Mouse (Mus musculus) WW6 (cell line): ENCODE measurements at regions not wholly inside any gene's neighbourhood (a gene's known extent, or its start where the extent isn't known, plus 50 kb on each side); places are given as distances from the start of the nearest gene placed in this dataset.

Source experiments
- DNase-seq: peaks from one replicate; pipeline ENCODE4 v3.0.0-alpha.2; 2013; ENCODE audit warnings: low read depth, low spot score

DNA sequence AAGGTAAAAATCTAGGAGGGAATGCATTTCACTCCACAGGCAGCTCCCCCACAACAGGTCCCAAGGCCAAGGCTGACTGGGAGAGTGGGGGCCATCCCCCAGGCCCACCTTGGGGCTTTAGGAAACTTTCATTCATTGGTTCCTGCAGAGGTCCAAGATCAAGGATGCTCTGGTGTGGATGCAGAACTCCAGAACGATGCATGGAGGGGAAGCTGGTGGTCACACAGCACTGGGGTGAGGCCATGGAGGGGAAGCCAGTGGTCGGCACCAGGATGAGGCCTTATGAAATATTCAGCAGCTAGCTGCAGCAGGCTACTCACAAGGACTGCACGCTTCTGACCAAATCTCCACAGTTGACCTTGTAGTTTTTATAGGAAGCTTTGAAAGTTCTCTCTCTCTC, 279.7 kb downstream of the Cdh26 start:
- DNase-seq = no peak

DNA sequence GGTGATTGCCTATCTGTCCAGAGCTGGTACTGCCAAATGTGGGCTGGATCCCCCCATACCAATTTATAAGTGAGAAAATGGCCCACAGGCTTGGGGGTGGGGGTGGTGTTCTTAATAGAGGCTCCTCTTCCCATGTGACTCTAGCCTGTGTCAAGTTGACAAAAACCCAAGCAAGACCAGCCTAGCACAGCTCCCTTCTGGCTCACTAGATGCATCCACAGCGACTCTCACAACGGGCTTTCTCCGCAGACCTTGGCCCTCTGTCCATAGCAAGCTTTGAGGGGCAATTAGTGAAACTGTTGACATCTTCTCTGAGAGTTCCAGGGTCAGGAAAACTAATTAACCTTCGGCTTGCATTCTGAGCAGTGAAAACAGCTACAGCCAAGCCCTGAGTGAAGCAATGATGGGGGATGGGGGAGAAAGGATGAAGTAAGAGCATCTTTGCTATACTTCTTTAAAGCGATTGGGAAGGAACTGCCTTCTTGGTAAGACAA, 281.3 kb downstream of the Cdh26 start:
- no peak for DNase-seq

DNA sequence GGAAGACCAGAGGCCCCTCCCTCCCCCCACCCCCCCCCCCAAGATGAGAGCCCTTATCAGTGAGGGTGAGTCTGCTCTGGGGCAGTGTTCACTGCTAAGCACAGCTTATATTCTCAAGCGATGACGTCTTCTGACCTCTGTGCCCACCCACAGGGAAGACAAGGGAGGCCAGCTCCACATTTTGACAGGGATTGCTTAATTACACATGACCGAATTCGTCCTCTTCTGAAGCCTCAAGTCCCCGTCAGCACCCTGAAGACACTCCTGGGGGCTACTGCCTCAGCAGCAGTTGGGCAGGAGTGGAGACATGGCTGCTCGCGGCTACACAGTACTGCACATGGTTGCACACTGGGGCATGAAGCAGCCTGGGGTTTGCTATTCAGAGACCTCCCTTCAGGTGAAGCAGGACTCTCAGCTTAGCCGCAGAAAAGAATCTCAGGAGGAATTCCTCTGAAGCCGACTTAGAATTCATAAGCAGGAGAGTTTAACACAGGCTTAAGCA, 282.1 kb downstream of the Cdh26 start:
- DNase-seq = no peak

DNA sequence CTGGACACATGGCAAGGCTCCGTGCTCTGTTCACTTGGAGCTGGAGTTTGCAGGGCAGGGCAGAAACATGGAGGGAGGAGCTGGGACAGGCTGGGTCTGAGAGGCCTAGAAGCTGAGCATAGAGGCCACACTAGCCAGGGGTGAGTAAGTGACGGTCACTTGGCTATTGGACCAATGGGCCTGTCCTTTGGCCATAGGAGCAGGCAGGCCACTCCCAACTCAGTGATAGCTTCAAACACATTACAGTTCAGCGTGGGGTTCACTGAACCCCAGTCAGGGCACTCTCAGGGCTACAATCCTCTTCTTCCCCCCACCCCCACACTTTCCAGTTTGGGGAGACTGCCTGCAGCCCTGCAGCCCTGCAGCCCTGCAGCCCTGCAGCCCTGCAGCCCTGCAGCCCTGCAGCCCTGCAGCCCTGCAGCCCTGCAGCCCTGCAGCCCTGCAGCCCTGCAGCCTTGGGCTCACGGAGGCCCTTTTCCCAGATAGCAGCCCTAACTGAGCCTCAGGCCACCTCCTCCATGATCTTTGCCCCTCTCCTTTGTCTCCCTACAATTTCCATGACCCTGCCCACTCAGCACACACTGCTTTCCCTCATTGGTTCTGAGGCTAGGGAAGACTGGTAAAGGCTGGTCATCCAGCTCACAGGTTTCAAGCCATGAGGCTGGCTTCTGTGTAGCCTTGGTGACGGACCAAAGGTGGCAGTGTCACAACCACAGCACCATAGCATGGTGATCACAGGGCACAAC, 285.3 kb downstream of the Cdh26 start:
- DNase-seq = no peak

DNA sequence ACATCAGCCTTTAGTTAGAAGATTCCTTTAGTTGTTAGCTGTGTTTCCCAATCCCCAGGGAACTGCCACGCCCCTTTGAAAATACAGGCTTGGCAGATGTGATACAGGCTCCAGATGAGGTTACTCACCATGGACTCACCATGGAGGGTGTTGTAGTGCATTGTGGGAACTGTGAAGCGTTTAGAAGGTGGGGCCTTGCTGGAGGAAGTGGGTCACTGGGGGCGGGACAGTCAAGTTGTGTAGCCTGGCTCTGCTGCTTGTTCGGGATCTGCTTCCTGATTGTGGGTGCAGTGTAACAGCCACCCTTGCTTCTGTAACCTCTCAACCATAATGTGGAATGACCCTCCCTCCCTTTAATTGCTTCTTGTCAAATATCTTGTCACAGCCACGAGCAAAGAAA, 287.7 kb downstream of the Cdh26 start:
- DNase-seq = no peak

DNA sequence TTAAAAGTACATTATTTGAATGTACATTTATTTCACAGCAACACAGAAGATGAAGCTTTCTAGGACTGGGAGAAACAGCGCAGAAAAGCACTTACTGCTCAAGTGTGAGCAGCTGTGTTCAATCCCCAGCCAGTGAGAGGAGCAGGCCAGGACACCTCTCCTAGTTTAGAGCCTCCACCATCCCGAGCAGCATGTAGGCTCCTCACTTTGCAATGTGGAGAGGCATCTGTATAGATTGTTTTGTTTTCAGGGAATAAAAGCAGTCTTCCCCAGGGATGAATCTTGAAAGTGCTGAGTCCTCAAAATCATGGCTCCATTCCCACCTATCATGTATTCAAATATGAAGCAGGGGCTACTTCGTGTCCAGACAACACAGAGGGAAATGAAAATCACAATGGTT, 293.1 kb downstream of the Cdh26 start:
- no peak for DNase-seq

DNA sequence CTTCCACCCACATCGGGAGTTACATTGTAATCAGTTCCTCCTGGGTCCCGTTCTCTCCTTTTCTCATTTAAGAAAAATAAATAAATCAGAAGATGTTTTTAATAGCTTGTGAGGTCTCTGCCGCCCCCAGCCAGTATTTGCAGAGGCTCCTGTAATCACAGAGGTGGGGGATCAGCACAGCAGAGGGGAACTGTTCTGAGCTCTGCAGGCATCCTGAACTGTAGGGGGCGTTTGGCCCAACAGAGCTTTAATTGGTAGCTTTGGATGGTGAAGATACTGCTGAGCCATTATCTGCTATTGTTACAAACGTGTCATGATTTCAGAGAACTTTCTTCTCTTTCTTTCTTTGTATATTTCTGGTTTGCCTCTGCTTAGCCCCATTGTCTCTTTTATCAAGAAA, 293.9 kb downstream of the Cdh26 start:
- no peak for DNase-seq

DNA sequence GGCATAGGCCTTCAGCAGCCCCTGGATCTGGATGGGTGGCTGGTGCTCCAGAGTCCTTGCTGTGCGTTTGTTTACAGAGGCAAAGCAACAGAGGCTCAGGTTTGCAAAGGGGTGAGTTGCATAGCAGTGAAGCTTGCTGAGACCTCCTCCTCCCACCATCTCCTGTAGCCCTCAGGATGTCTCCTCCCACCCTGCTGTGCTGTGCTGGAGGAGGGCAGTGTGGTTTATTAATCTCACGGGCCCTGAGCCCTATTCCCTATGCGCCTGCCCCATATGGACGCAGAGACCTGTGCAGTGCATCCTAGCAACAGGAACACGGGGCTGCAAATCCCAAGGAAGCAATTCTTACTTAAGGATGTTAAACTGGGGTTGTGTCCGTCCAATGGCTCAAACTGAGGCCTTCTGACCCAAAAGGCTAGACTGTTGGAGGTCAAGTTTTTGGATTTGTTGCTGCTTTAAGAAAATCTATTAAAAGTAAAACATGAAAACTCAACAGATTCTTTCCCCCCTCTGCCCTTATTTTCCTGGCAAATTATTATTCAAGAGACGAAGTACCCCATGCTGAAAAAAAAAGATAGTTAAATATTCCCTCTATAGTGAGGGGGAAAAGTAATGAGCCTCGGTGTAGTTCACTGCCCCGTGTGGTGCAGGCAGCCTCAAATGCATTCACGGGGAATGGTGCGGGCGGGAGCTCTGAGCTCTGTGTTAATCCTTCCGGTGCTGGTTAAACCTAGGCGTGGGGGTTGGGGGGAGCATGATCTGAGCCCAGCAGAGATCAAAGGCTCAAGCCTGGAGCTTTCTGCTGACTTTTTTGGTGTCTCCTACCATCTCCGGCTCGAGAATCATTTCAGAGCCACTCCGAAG, 297.8 kb downstream of the Cdh26 start:
- no peak for DNase-seq

DNA sequence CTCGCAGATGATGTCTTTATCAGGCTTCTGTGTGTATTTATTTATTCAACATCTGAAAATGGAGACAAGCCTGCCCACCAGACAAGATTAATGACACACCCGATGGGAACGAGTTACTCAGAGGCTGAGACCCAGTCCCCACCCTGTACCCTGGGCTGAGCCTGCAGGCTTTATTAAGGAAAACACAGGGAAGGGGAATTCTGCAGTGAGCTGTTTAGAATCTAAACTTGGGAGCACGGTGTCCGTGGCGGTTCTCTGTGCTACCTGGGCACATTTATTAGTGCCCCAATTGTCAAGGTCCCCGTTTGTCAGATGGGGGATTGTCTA, 298.4 kb downstream of the Cdh26 start:
- no peak for DNase-seq

DNA sequence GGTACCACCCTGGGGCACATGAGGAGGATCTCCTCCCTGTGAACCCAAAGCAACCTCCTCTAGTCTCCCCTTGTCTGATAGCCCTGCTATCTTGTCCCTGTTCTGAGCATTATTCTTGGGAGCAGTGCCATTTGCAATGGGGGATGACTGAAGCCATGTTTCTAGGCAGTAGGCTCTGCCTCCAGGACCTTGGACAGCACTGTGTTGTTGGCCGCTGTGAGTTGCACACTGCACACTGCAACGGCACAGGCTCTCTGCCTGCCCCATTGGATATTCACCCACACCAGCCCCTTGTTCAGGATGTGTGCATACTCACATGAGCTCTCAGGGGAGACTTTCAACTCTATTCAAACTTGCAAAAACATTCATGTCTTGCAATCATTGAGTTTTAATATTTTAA, 304.8 kb downstream of the Cdh26 start:
- DNase-seq = no peak

DNA sequence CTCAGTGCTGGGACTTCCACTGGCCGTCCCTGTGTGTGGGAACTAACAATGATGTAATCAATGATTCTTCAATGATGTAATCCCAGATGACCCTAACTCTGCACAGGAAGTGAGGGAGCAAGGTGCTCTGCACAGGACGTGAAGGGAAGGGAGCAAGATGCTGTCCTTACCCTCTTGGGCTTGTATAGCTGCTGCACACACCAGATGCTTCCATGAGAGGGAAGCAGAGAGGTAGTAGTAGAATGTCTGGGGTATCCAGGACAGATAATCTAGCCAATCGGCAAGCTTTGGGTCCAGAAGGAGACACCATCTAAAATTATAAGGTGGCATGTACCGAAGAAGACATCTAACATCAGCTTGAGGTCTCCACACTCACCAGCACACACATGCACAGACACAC, 314.3 kb downstream of the Cdh26 start:
- no peak for DNase-seq

DNA sequence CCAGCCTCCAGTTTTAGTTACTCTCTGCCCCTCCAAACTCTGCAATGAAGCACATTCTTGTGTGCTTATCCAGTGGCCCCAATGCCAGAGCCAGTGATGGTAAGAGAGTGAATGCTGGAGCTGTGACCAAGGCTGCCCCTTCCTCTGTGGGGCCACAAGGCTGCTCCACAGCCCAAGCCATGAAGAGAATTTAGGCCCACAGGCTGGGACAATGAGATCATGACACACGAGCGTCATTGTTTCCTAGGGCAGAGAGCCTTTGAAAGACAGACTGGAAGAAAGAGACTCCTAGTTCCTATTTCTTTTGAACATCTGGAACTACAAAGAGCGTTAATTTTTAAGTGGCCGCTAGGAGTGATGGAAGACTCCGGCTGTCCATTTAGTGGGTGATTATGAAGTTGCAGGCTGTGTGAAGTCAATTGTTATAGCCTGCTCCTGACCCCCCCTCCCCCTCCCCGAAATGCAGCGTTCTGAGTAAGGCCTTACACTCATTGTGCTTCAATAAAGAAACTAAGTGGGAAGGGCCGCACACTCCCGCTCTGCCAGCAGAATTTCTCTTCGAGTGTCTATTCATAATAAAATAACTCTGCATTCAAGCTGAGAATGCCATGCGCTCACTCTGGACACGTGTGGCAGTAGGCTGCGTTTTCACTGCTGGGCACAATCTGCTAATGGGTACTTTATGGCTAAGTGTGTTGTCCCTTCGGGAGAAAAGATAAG, 315.1 kb downstream of the Cdh26 start:
- no peak for DNase-seq

DNA sequence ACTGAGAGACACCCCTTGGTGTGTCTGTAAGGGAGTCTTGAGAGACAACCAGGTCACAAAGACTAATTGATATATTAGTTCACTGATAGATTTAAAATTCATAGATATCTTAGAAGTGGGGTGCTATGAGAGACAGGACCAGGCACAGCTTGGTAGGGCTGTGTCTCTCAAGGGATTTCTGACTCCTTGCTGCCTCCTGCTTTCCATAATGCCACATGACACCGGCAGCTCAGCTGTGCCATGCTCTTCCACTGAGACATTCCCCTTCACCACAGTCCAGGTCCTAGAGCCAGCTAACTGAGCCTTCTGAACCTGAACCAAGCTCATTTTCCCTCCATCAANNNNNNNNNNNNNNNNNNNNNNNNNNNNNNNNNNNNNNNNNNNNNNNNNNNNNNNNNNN, 320.9 kb downstream of the Cdh26 start:
- no peak for DNase-seq

DNA sequence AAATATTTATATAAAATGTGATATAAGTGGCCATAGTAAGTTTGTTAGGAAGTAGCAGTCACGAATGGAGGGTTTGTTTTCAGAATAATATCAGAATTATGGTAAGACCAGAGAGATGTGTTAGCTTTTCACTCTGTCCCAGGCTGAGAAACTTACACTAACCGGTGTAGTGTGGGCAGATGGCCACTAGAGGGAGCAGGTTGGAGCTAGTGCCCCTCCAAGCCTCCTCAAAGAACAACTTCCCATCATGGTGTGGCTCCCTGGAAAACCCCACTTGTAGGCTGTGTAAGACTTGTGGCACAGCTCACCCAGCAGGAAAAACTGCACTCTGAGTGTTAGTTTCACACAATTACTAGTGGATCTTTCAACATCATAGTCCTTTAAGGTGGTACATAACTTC, 328.0 kb downstream of the Cdh26 start:
- peak; percentile 3 for DNase-seq

DNA sequence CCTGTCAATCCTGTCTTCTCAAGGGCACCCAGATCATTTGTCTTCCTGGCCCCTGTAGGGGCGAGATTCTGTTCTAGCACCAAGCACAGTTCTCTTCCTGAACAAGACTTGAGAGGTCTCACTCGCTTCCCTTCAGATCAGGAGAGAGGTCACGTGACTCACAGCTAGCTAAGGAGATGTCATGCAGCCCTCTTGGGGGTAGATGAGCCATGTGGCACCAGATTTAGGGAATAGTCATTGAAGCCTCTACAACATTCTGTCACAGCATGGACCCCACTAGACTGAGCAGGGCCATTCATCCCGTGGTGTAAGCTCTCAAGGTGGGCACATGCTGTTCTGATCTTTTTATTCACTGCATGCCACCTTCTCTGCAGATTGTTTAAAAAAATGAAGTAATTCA, 338.2 kb downstream of the Cdh26 start:
- no peak for DNase-seq

DNA sequence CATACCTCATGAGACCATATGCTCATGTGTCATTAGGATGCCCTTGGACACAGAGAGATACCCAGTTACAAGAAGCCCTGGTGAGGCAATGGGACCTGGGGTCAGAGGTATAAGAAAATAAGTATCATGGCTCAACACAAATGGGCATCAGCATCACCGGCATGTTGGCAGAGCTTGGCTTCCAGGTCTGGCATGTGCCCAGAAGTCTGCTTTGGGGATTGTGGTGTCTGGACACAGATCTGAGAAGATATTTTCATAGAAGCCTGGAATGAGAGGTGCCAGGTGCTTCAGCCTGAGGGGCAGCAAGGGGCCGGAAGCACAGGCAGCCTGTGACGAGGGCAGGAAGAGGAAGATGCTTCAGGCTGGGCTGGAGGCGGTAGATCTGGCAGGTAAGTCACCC, 338.7 kb downstream of the Cdh26 start:
- no peak for DNase-seq

DNA sequence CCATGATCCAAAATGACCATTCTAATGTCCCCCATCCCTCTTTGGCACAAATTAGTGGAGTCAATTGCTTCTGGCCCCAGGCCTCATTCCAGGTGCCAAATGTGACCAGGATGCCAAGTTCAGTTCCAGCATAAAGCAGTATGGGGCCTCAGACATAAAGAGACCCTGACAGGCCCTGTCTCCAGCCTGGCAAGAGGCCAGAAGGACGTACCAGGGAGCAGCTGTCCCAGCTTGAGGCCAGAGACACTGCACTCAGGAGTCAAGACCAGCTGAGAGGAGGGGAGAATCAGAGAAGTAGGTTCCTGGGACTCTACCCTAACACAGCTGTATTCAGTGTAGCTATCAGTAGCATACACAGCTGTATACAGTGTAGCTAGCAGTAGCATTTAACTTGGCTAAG, 341.1 kb downstream of the Cdh26 start:
- DNase-seq = no peak

DNA sequence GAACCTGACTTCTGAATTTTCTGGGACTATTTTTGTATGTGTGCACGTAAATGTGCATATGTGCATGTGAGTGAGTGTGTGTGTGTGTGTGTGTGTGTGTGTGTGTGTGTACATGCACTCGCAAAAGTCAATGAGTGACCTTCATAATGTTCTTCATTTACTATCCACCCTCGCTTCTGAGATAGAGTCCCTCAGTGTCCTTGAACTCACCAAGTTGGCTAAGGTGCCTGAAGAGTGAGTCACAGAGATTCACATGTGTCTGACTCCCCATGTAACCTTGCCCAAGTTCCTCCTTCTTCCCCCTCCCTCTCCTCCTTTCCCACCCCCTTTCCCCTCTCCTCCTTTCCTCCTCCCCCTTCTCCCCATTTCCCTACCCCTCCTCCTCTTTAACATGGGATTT, 341.6 kb downstream of the Cdh26 start:
- no peak for DNase-seq

DNA sequence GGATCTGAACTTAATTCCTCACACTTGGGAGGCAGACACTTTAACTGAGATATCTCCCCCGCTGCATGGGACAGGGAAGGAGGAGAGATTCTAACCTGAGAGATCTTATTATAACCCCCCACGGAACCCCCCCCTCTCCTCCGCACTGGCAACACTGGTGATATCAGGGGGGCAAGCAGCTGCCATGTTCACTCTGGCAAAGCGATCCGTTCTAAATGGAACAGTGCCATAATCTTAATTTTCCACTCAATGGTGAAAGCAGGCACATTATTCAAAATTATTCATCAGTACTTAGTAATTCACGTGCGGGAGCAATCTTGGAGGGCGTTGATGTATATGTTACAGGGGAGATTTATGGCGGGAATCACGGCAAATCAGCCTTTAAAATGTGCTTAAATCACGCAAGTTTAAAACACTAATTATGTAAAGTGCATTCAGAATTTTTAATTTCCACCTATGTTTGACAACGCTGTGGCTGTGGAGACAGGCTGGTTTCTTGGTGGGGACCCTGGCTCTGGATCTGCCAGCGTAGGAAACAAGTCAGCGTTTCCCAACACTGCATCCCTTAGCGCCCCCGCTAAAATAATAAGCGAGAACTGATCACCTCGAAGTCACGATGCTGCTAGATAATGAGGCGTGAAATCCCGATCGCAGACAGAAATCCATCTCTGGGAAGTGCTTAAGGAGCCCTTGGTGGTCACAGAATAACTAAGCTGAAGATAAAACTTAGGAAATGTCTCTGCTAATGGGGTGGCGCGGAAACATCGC, 354.7 kb downstream of the Cdh26 start:
- DNase-seq = no peak

DNA sequence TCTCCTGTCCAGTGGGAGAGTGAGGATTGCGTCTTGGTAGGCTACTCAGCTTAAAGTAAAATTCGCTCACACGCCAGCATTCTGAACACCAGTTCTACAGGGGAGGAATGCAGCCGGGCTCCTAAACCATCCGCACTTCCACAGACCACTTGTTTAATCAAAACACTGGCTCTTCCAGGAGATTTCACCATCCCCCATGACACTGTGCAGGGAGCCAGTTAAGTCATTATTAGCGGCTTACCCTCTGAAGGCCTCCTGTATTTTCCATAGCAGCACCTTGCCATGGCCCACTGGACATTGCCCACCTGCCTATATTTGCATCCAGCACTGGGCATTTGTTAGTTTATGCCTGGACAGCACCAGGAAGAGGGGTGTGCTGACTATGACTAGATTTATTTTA, 355.5 kb downstream of the Cdh26 start:
- no peak for DNase-seq

DNA sequence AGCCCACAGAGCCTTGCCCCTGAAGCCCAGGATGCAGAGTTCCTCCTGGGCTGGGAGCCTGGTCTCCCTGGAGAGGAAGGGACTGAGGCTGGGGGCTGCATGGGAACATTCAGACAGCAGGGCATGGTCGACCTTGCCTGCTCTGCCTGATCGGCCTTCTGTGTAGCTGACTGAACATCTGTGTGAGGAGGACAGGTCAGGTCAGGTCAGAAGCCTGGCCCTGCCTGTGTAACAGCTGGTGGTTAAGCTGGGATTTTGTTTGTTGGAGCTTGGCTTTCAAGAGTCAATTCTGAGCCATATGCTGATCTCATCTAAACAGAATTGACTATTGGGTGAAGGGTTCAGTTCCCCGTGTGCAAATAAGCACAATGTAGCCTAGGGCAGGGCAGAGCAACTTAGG, 365.5 kb downstream of the Cdh26 start:
- DNase-seq = no peak

DNA sequence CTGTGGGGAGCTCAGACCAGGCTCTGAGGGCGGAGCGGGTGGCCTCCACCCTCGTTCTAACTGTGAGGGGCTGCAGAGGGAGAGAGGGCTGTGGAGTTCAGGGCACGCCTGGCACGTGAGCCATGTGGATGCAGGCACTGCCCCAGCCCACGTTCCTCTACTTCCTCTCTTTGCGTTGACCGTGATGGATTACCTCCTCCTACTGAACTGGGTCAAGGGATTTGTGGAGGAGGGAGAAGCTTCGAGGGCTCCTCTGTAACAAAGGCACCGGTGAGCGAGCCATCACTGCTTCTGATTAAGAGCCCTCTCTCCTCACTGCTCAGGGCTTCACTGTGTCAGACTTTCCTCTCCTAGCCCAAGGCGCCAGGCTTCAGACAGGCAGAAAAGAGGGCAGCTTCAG, 371.1 kb downstream of the Cdh26 start:
- no peak for DNase-seq
